Mouse (Mus musculus): ENCODE results near the gene Gm2696.

- TF ChIP-seq GATA1 (IDR thresholded peaks at IDR 0.05; ENCODE audit: low read length): no peak
- no peak for TF ChIP-seq TAL1 (IDR thresholded peaks at IDR 0.05; ENCODE audit: low read length)
These were observed 15.5 kb upstream of the Gm2696 start, which contains the start of gene Gm19668 for GRCm38 (mm10) chr10:77798921-77799508.

Measured in erythroblast, embryonic 14.5 days (primary cell).